Mouse (Mus musculus): ENCODE measurements around the gene Eipr1.

- TF ChIP-seq CTCF (IDR thresholded peaks at IDR 0.05; ENCODE audit: extremely low read depth, insufficient read depth, insufficient read length, insufficient replicate concordance) (no peak), POLR2A (IDR thresholded peaks at IDR 0.05; ENCODE audit: low read depth, low read length) (no peak)
Measured at GRCm38 (mm10) chr12:28804558-28805481, 53.2 kb downstream of the Eipr1 start.
